Mouse (Mus musculus) lung, adult 2 months (tissue): ENCODE measurements around the gene Saa4. TPM values are rescaled to one million over a fixed set of nuclear protein-coding genes. Genes with fewer than 3 reads are reported as not detected.
"Not testable (repeated sequence)": the region's sequence is repeated elsewhere in the genome, so short reads cannot be mapped to it uniquely, and the experiment has no call there.

ENCODE experiments used
- DNase-seq: peaks from one replicate; pipeline ENCODE4 v3.0.0; 2022
- H3K4me1 ChIP-seq: fragments of 200-500 bp; 2 replicates; pipeline ENCODE4 v1.6.1; 2011; ENCODE audit warnings: low read length; ENCODE audit not compliant: control insufficient read depth, insufficient read depth
- H3K4me3 ChIP-seq: fragments of 200-500 bp; replicated peaks from 2 replicates; pipeline ENCODE3; 2011; ENCODE audit warnings: low read depth, mild to moderate bottlenecking, control low read depth, low read length; ENCODE audit errors: extremely low read depth
- CTCF ChIP-seq: fragments of 200-500 bp; IDR thresholded peaks from 2 replicates; pipeline ENCODE4 v1.5.1; 2011; ENCODE audit warnings: mild to moderate bottlenecking, low read length, control low read depth; ENCODE audit not compliant: insufficient read depth
- POLR2A ChIP-seq: fragments of 200-500 bp; IDR thresholded peaks from 2 replicates; pipeline ENCODE4 v1.6.1; 2011; ENCODE audit warnings: low read depth, mild to moderate bottlenecking, control low read depth, low read length, borderline replicate concordance; ENCODE audit errors: extremely low read depth
- WGBS: fragments of 180-500 bp; shearing (Covaris S2); methylation state at CpG from one replicate; pipeline ENCODE4 v1.1.7; 2018; 5-methylcytosine and 5-hydroxymethylcytosine counted together
- polyA plus RNA-seq: library from polyadenylated mRNA; depleted of rRNA; stranded (reverse); fragments of >200 nt; gene quantifications from 2 replicates; pipeline ENCODE4 v1.2.3, GENCODE M21; 2012; rRNA removed

Gene Saa4
- polyA plus RNA-seq, 1 experiment, result 0.05 TPM

GRCm38 (mm10) chr7:46680732-46681131 lies 51.7 kb downstream of the Saa4 start:
- no peaks in the 10 kb centered on the region for H3K4me1 ChIP-seq
- no peak for TF ChIP-seq POLR2A
- no peak for TF ChIP-seq CTCF
- no peak for DNase-seq
- H3K4me3 ChIP-seq, result no peak overlapping the region

- DNase-seq, H3K4me1 ChIP-seq, H3K4me3 ChIP-seq: not testable (repeated sequence)
- 75% methylated on average over 7 of the region's 7 CpGs for WGBS
Measured at GRCm38 (mm10) chr7:46679044-46679443, 53.4 kb downstream of the Saa4 start.

- 72% methylated on average over 3 of the region's 3 CpGs for WGBS
- no peak for DNase-seq
- Histone ChIP-seq H3K4me1 (no peaks in the 10 kb centered on the region), H3K4me3 (no peak overlapping the region)
- TF ChIP-seq CTCF (no peak), POLR2A (no peak)
Measured at GRCm38 (mm10) chr7:46678417-46678816, 54.0 kb downstream of the Saa4 start.

Other genes starting within 250 kb of the Saa4 start
- 7.2 and 9.5 TPM in 2 replicates for gene Sergef, start 92.8 kb downstream of the Saa4 start, polyA plus RNA-seq
- 0.09 TPM in 1 of 2 replicates, not detected in the other for gene Tph1, start 60.1 kb downstream of the Saa4 start, polyA plus RNA-seq
- 4.5 and 4.9 TPM in 2 replicates for gene Saal1, start 21.9 kb downstream of the Saa4 start, polyA plus RNA-seq
- 0.97 and 1.4 TPM in 2 replicates for gene Saa3, start 16.9 kb downstream of the Saa4 start, polyA plus RNA-seq
- gene Saa1, start 10.4 kb upstream of the Saa4 start, polyA plus RNA-seq, result 2.4 TPM in 1 of 2 replicates, not detected in the other
- gene Saa2, start 19.2 kb upstream of the Saa4 start, polyA plus RNA-seq, result not detected in 2 replicates
- gene Hps5, start 63.5 kb upstream of the Saa4 start, polyA plus RNA-seq, result 12.3 and 15.4 TPM in 2 replicates
- 6.7 and 7.4 TPM in 2 replicates for gene Gtf2h1, start 63.5 kb upstream of the Saa4 start, polyA plus RNA-seq
- gene Ldha, start 108.9 kb upstream of the Saa4 start, polyA plus RNA-seq, result 223 and 371 TPM in 2 replicates
- gene Ldhc, start 128.6 kb upstream of the Saa4 start, polyA plus RNA-seq, result not detected in 2 replicates
- gene Tsg101, start 187.4 kb upstream of the Saa4 start, polyA plus RNA-seq, result 57.3 and 75.1 TPM in 2 replicates
- 1.9 and 3.9 TPM in 2 replicates for gene Uevld, start 225.9 kb upstream of the Saa4 start, polyA plus RNA-seq